Mouse (Mus musculus) spleen, adult 2 months (tissue): ENCODE results near the gene Hormad2. TPM values are rescaled to one million over a fixed set of nuclear protein-coding genes. Genes with fewer than 3 reads are reported as not detected.

Experiments
- DNase-seq, 2 experiments: peaks; one replicate each; pipeline versions ENCODE4 v3.0.0 to v3.0.0-alpha.2; 2012 to 2021; ENCODE audit warnings: low spot score in 2 of 2, low read depth in 1 of 2
- H3K27ac ChIP-seq: fragments of 200-500 bp; 2 replicates; pipeline ENCODE4 v1.5.1; 2012; ENCODE audit warnings: low read length, inconsistent platforms; ENCODE audit not compliant: insufficient read depth
- H3K27me3 ChIP-seq: fragments of 200-500 bp; 2 replicates; pipeline ENCODE4 v1.6.1; 2012; ENCODE audit warnings: mild to moderate bottlenecking, moderate library complexity, low read length, inconsistent platforms; ENCODE audit not compliant: control insufficient read depth, insufficient read depth
- H3K36me3 ChIP-seq: fragments of 200-500 bp; 2 replicates; pipeline ENCODE4 v1.6.1; 2012; ENCODE audit warnings: mild to moderate bottlenecking, low read length, inconsistent platforms; ENCODE audit not compliant: control insufficient read depth, insufficient read depth
- H3K4me1 ChIP-seq: fragments of 200-500 bp; 2 replicates; pipeline ENCODE4 v1.6.1; 2011; ENCODE audit warnings: inconsistent platforms; ENCODE audit not compliant: control insufficient read depth, insufficient read depth, insufficient read length
- H3K4me3 ChIP-seq: fragments of 200-500 bp; 2 replicates; pipeline ENCODE4 v1.5.1; 2011; ENCODE audit warnings: mild to moderate bottlenecking, inconsistent platforms; ENCODE audit not compliant: insufficient read depth, insufficient read length; ENCODE audit errors: extremely low read depth
- CTCF ChIP-seq: fragments of 200-500 bp; IDR thresholded peaks from 2 replicates; pipeline ENCODE4 v1.5.1; 2011; ENCODE audit warnings: mild to moderate bottlenecking, inconsistent platforms; ENCODE audit not compliant: insufficient read depth, insufficient read length, insufficient replicate concordance; ENCODE audit errors: extremely low read depth
- POLR2A ChIP-seq: fragments of 200-500 bp; IDR thresholded peaks from 2 replicates; pipeline ENCODE4 v1.6.1; 2011; ENCODE audit warnings: low read depth, low read length, inconsistent platforms
- WGBS: fragments of 180-500 bp; shearing (Covaris S2); methylation state at CpG from one replicate; pipeline ENCODE4 v1.1.7; 2018; 5-methylcytosine and 5-hydroxymethylcytosine counted together
- polyA plus RNA-seq: library from polyadenylated mRNA; depleted of rRNA; stranded (reverse); fragments of >200 nt; gene quantifications from 2 replicates; pipeline ENCODE4 v1.2.3, GENCODE M21; 2012; rRNA removed

The Hormad2 gene
- polyA plus RNA-seq, 1 experiment, result 0.05 TPM

DNA sequence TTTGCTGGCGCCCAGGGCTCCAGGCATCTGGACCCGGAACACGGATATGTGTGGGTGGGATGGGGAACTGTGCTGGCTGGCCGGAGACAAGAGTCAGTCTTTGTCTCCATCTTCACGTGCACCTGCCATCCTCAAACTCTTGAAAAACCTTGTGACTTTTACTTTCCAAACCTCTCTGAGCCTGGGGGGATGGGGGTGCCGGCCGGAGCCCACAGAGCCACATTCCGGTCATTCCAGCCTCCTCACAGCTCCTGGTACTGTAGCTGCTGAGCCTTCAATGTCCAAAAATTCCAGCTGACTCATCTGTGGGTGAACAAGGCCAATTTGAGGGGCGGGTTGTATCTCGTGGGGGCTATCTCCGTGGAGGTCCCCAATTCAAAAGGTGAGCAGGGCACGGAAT, 141.7 kb downstream of the Hormad2 start:
- no peak overlapping the region for H3K4me3 ChIP-seq
- no peaks in the 10 kb centered on the region for H3K36me3 ChIP-seq
- DNase-seq, result no peak
- no peak overlapping the region for H3K27ac ChIP-seq
- H3K4me1 ChIP-seq, result peaks cover 2% of the 10 kb centered on the region; the same call in 1 of the 2 replicates
- 86% methylated on average over 12 of the region's 12 CpGs for WGBS
- no peaks in the 10 kb centered on the region for H3K27me3 ChIP-seq
- no peak for TF ChIP-seq POLR2A
- no peak for TF ChIP-seq CTCF

DNA sequence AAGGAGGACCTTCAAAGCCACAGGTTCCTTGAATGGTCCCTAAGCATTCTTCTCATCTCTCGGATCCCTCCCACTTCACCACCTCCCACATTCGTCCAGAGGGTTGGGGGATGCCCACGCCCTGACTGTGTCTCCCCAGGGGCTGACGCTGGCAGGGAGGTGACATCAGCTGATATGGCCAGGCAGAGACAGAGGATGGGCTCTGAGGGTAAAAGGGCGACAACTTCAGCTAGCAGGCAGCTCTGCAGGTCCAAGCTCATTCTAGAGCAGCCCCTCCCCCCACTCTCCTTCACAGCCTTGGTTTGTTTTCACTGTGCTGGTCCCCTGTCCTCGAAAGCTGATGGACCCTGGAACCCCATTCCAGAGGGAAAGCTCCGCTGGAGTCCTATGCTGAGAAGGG, 142.3 kb downstream of the Hormad2 start:
- no peaks in the 10 kb centered on the region for H3K36me3 ChIP-seq
- TF ChIP-seq POLR2A (no peak), CTCF (no peak)
- no peak for DNase-seq
- no peaks in the 10 kb centered on the region for H3K27me3 ChIP-seq
- no peak overlapping the region for H3K27ac ChIP-seq
- peaks cover 2% of the 10 kb centered on the region; the same call in 1 of the 2 replicates for H3K4me1 ChIP-seq
- H3K4me3 ChIP-seq, result no peak overlapping the region
- 79% methylated on average over 7 of the region's 7 CpGs for WGBS

DNA sequence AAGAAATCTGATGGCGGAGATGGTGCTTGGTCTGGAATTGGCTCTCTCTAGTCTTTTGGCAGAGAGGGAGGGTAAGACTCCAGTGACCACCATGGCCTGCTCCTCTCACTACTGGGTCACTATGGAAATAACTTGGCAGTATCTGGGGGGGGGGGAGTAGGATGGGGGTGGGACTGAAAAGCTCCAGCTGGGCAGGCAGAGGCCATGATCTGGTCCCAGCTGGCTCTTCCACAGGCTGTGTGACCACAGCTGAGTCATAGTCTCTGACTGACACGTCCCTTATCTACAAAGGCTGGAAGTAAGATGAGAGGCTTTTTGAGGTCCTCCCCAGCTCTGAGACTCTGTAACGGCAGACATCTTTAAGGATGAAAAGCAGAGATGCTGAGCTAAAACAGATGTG, 143.2 kb downstream of the Hormad2 start:
- no peak for TF ChIP-seq POLR2A
- TF ChIP-seq CTCF, result no peak
- no peak overlapping the region for H3K27ac ChIP-seq
- H3K4me1 ChIP-seq, result peaks cover 2% of the 10 kb centered on the region; the same call in 1 of the 2 replicates
- no peak for DNase-seq
- no peaks in the 10 kb centered on the region for H3K36me3 ChIP-seq
- no peak overlapping the region for H3K4me3 ChIP-seq
- H3K27me3 ChIP-seq, result no peaks in the 10 kb centered on the region
- 66% methylated on average over 3 of the region's 3 CpGs for WGBS

- 36% methylated on average over 10 of the region's 10 CpGs for WGBS
Measured at GRCm38 (mm10) chr11:4296610-4297275, 144.2 kb downstream of the Hormad2 start.

More at GRCm38 (mm10) chr11:4296610-4297275, 144.2 kb downstream of the Hormad2 start:
- Histone ChIP-seq H3K4me3 (no peak overlapping the region), H3K36me3 (no peaks in the 10 kb centered on the region), H3K27ac (no peak overlapping the region), H3K4me1 (peaks cover 2% of the 10 kb centered on the region; the same call in 1 of the 2 replicates), H3K27me3 (no peaks in the 10 kb centered on the region)
- DNase-seq, result no peak
- TF ChIP-seq POLR2A (no peak), CTCF (no peak)

Other genes with a start within 250 kb of the Hormad2 start
- 9.9 and 11.4 TPM in 2 replicates for gene Castor1, start 222.9 kb downstream of the Hormad2 start, polyA plus RNA-seq
- gene Osm, start 204.7 kb downstream of the Hormad2 start, polyA plus RNA-seq, result 3.3 and 3.7 TPM in 2 replicates
- 0.95 and 1.6 TPM in 2 replicates for gene Lif, start 183.5 kb downstream of the Hormad2 start, polyA plus RNA-seq
- 35.3 and 36.3 TPM in 2 replicates for gene Mtmr3, start 153.8 kb upstream of the Hormad2 start, polyA plus RNA-seq
- not detected in 2 replicates for gene Gm11032, start 179.0 kb upstream of the Hormad2 start, polyA plus RNA-seq
- 10.6 and 11.2 TPM in 2 replicates for gene Ascc2, start 196.6 kb upstream of the Hormad2 start, polyA plus RNA-seq